Mouse (Mus musculus): ENCODE data around the gene Dlg4.

The Dlg4 gene

DNA sequence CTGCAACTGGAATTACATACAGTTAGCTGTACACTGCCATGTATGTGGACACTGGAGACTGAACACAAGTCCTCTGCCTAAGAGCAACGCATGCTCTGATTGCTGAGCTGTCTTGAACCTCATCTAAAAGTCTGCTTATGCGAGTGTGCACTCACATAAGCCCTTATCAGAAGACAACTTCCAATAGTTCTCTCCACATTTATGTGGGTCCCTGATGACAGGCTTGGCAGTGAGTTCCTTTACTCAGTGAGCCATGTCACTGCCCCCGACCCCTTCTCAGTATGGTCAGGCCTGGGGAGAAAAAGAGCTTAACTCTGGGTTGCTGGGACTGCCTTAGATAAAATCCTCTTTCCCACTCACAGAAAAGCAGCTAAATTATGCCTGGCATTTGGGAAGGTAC, at the start of gene Dlg4:
Gene Dlg4, plus strand, starts transcription at position 274 of the 400 bp plus-strand sequence.
- no peak for DNase-seq

GRCm38 (mm10) chr11:69968793-69969192, 47.9 kb upstream of the Dlg4 start:
- DNase-seq, result no peak

GRCm38 (mm10) chr11:69970222-69970621, 46.5 kb upstream of the Dlg4 start:
- no peak for DNase-seq

DNA sequence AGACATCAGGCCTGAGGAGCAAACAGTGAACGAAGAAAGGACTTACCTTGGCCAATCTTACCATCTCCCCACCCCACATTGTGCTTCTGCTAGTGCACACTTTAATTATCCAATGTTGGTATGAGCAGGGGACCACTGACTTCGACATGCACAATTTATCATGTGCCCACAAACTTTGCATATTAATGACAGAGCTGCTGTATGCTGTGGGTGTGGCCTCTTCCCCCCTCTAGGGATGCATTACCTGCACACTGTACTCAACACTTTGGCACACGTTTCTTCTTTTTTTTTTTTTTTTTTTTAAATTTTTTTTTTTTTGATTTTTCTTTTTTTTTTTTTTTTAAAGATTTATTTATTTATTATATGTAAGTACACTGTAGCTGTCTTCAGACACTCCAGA, 46.0 kb upstream of the Dlg4 start:
- DNase-seq, result no peak

DNA sequence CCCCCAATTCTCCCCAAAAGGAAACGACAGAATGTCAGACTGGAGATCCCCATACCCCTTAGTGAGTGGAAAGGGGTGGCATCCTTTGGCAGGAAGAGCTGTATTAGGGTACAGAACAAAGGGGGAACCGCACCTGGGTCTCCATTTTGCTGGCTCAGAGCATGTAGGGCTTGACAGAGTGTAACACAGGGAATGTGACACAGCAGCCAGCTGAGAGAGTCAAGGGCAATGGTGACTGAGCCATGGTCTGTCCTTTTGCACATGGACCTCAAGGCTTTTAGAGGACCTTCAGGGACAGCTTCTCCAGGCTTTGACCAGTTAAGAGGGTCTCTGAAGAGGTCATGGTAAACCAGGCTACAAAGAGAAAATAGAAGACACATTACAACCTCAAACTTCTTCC, 41.8 kb upstream of the Dlg4 start:
- no peak for DNase-seq

GRCm38 (mm10) chr11:69976271-69976670, 40.5 kb upstream of the Dlg4 start:
- no peak for DNase-seq

DNA sequence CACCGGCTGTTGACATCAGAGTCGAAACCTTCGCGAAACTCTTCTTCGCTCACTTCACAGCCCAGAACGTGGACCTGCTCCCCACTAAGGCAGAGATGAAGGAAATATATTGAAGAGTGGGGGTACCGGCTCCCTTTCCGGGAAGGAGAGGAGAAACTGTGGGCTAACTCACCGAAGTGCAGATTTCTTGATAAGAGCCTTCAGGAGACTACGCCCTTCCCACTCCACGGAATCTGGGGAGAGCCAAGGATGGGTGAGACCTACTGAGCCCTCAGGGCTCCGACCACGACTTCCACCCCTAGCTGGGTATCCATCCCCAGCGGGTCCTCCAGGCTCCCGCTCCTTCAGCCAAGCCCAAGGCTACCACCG, 36.9 kb upstream of the Dlg4 start:
- DNase-seq, result no peak

GRCm38 (mm10) chr11:69980196-69981140, 36.3 kb upstream of the Dlg4 start:
- DNase-seq, result peak; percentile 92

GRCm38 (mm10) chr11:69981141-69981762, 35.5 kb upstream of the Dlg4 start, which contains the start of gene Ctdnep1:
Gene Ctdnep1 (plus strand): TSS chr11:69981156.
- DNase-seq, result no peak

DNA sequence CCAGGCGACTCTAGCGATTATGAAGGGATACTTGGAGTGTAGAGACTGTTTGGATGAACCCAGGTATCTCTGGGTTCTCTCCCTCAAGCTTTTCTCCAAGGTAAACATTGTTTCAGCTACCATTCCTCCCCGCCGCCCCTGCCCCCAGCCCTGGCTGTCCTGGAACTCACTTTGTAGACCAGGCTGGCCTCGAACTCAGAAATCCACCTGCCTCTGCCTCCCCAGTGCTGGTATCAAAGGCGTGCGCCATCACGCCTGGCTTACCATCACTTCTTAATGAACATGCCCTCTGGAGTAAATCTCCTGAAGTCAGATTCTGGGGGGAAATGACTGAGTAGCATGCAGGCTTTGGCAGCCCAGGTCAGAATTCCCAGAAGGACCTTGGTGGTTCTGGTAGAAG, 34.5 kb upstream of the Dlg4 start, which contains the start of gene Elp5:
Gene Elp5, minus strand, starts transcription at position 293 of the 400 bp plus-strand sequence.
- DNase-seq, result no peak

- DNase-seq, result no peak
These were observed 33.9 kb upstream of the Dlg4 start for GRCm38 (mm10) chr11:69982877-69983276.

DNA sequence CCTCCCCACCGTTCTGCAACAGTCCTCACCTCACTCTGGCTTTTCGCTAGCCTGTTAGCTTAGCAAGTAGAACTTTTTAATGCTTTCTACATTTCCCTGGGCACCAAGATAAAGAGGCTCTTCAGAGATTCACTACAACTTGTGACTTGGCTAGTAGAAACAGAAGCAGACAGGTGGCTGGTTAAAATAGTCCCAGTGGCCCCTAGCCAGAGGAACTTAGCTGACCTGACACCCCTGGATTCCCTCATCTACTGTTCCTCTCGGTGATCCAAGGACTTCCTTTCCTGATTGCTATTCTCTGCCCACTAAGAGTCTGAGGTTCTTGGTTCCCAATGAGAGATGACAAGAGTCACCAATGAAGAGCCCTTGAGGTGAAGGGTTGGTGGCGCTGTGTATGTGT, 33.4 kb upstream of the Dlg4 start:
- DNase-seq, result no peak

GRCm38 (mm10) chr11:69984431-69984830, 32.3 kb upstream of the Dlg4 start:
- DNase-seq, result no peak

DNA sequence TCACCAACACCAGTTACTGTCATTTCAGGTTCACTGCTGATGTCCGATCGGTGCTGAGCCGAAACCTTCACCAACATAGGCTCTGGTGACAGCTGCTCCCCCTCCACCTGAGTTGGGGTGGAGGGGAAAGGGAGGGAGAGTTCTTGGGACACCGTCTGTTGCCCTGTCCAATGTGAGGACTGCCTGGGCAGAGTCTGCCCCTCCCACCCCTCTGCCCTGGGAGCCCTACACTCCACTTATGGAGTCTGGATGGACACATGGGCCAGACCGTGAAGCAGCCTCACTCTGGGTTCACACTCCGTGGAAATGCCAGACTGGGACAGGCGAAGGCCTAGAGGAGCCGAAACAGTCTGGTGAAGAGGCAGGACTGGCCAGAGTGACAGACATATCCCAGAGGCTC, 26.8 kb upstream of the Dlg4 start:
- no peak for DNase-seq

DNA sequence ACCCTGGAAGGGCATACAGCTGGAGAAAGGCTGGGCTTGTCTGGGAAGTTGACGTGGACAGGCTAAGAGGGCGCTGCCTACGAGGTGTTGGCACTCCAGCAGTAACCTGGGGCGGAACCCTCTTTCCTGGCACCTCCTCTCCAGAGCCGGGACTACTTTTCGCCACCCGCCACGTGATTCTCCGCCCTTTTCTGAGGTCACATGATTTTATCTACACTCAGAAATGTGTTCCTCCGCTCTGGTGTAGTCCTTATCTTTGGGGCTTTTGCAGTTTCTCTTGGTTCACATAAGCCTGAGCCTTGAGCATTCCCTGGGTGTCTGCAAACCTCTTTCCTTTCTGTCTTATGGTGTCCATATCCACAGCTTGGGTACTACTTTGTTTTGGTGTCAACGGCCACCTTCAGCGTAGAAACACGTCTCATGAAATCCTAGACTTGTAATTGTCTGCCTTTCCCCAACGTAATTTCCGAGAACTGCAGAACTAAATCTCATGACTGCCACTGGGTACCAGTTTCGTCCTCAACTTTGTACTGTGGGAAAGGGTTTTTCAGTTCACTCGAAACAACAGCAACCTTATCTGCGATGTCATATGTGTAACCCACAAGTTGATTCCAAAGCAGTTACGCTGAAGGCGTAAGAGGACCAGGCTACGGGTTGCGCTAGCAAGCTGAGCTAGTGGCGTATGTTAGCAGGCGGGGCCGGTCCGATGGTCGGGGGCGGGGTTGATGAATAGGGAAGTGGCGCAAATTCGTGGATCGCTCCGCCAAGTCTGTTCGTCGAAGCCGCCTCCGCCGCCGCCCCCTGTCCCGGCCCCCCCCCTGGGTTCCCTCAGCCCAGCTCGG, 25.7 kb upstream of the Dlg4 start, which contains the start of gene Gabarap:
Gene Gabarap, plus strand, starts transcription at position 294 of the 842 bp plus-strand sequence.
- peak; percentile 95 for DNase-seq

DNA sequence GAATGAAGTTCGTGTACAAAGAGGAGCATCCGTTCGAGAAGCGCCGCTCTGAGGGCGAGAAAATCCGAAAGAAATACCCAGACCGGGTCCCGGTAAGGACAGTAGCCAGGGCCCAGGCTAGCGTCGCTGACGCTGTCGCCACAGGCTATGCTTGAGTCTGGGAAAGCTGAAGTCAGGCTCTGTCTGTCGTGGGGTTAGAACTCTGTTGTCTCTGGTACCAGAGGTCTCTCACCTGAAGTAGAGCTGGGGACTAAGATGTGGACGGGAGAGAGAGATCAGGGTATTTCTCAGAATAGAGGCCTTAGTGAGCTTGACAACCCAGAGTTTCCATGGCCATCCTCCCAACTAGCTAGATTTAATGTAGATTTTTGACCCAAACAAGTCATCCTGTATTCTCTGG, 25.0 kb upstream of the Dlg4 start:
- no peak for DNase-seq

- DNase-seq, result no peak
These were observed 24.3 kb upstream of the Dlg4 start for GRCm38 (mm10) chr11:69992396-69992795.

- DNase-seq, result no peak
These were observed 23.8 kb upstream of the Dlg4 start for GRCm38 (mm10) chr11:69992932-69993331.

GRCm38 (mm10) chr11:69994401-69995090, 22.2 kb upstream of the Dlg4 start:
- DNase-seq, result no peak

DNA sequence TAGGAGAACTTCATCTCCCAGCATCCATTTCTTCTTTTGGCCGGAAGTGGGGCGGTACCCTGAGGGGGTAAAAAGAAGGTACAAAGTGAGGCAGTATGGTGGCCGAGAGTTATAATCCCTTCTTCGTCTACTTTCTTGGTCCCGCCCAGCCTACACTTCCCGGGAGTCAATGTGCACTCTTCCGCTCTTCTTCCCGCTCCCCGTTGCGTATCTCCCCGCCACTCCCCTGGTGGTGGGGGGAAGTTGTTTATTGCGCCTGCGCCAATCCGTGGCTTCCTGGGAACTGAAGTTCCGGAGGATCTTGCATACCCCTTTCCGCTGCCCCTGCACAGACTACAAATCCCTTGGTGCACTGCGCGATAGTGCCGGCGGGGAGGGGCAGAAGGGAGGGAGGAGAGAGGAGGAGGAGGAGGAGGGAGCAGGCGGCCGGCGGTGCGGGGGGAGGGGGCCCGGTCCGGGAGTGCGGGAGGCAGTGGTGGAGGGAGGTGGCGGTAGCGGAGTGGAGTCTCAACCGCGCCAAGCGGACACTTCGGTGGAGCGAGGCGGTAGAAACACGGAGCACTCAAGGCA, 21.3 kb upstream of the Dlg4 start, which contains the start of gene Phf23:
Gene Phf23, plus strand, starts transcription at position 387 of the 570 bp plus-strand sequence.
- DNase-seq, result peak; percentile 97

GRCm38 (mm10) chr11:69996161-69997061, 20.3 kb upstream of the Dlg4 start:
- peak; percentile 76 for DNase-seq
